Mouse (Mus musculus) heart, embryonic 14.5 days (tissue): Measurements from ENCODE around the gene Ctr9. TPM values are rescaled to one million over a fixed set of nuclear protein-coding genes. Genes with fewer than 3 reads are reported as not detected.
A peak's percentile ranks its signal among the peaks of the same experiment; 100 is the strongest.

Source experiments
- ATAC-seq: fragments of 200-750 bp; cut with Nextera tagmentation; 2 replicates; pipeline ENCODE4 v1.8.0; 2017; ENCODE audit warnings: low read depth, moderate TSS enrichment; ENCODE audit not compliant: insufficient number of reproducible peaks, insufficient read depth, low FRiP score
- H3K27ac ChIP-seq, 2 experiments: fragments of 200-500 bp in 1 of 2; fragments of 300-500 bp in 1 of 2; sonication (generic) in 1 of 2; replicated peaks in 1 of 2; 2 replicates each; pipeline ENCODE4 v1.5.1; 2012 to 2014; ENCODE audit warnings: low read depth in 2 of 2, low read length in 2 of 2, control low read depth in 1 of 2, mild to moderate bottlenecking in 1 of 2, mixed read lengths in 1 of 2; ENCODE audit not compliant: control insufficient read depth in 1 of 2, insufficient read depth in 1 of 2
- H3K27me3 ChIP-seq: fragments of 300-500 bp; sonication (generic); 2 replicates; pipeline ENCODE4 v1.6.1; 2014; ENCODE audit warnings: mild to moderate bottlenecking, low read length, control low read depth; ENCODE audit not compliant: control insufficient read depth, insufficient read depth
- H3K36me3 ChIP-seq: fragments of 300-500 bp; sonication (generic); 2 replicates; pipeline ENCODE4 v1.6.1; 2014; ENCODE audit warnings: mild to moderate bottlenecking, control low read depth, low read length, mixed read lengths; ENCODE audit not compliant: control insufficient read depth, insufficient read depth
- H3K4me1 ChIP-seq, 2 experiments: fragments of 200-500 bp in 1 of 2; fragments of 300-500 bp in 1 of 2; sonication (generic) in 1 of 2; 2 replicates each; pipeline ENCODE4 v1.6.1; 2012 to 2014; ENCODE audit warnings: low read length in 2 of 2, control low read depth in 1 of 2, mixed read lengths in 1 of 2; ENCODE audit not compliant: control insufficient read depth in 2 of 2, insufficient read depth in 2 of 2
- H3K4me2 ChIP-seq: fragments of 300-500 bp; sonication (generic); 2 replicates; pipeline ENCODE4 v1.6.1; 2014; ENCODE audit warnings: mild to moderate bottlenecking, low read length
- H3K4me3 ChIP-seq, 2 experiments: fragments of 200-500 bp in 1 of 2; fragments of 300-500 bp in 1 of 2; sonication (generic) in 1 of 2; 2 replicates each; pipeline ENCODE4 v1.5.1; 2012 to 2014; ENCODE audit warnings: low read length in 2 of 2, mild to moderate bottlenecking in 2 of 2, control low read depth in 1 of 2, low read depth in 1 of 2, moderate library complexity in 1 of 2; ENCODE audit not compliant: control insufficient read depth in 1 of 2, insufficient read depth in 1 of 2
- H3K9ac ChIP-seq: fragments of 300-500 bp; sonication (generic); 2 replicates; pipeline ENCODE4 v1.6.1; 2014; ENCODE audit warnings: mild to moderate bottlenecking, low read length
- H3K9me3 ChIP-seq: fragments of 300-500 bp; sonication (generic); 2 replicates; pipeline ENCODE4 v1.6.1; 2016; ENCODE audit warnings: low read length, control low read depth; ENCODE audit not compliant: control insufficient read depth
- WGBS: fragments of 180-500 bp; shearing (Covaris S2); extraction: QIAGEN DNeasy Blood & Tissue Kit; methylation state at CpG from one replicate; pipeline ENCODE4 v1.1.7; 2014; 5-methylcytosine and 5-hydroxymethylcytosine counted together
- polyA plus RNA-seq: library from polyadenylated mRNA; unstranded; fragments of >200 nt; fragmentation: Nextera tagmentation; extraction: Ambion mirVana; gene quantifications from 2 replicates; pipeline ENCODE4 v1.2.1, GENCODE M21; 2014

Gene Ctr9
- polyA plus RNA-seq, 1 experiment from 2014 or later: 38.2 TPM

- Histone ChIP-seq H3K27me3 (no peaks in the 10 kb centered on the region), H3K36me3 (peaks cover 100% of the 10 kb centered on the region), H3K9ac (no peak overlapping the region), H3K4me3 (no peak overlapping the region), H3K4me2 (no peak overlapping the region), H3K27ac (no peak overlapping the region), H3K4me1 (peaks cover 8 to 11% of the 10 kb centered on the region in 2 experiments), H3K9me3 (no peaks in the 10 kb centered on the region)
- no peak for ATAC-seq
- 53% methylated on average over 6 of the region's 6 CpGs for WGBS
These were observed 21.1 kb downstream of the Ctr9 start for GRCm38 (mm10) chr7:111049652-111050421.

GRCm38 (mm10) chr7:111055221-111055620, 26.5 kb downstream of the Ctr9 start:
- peak; percentile 55; the same call in 1 of the 2 replicates for ATAC-seq
- H3K9me3 ChIP-seq: no peaks in the 10 kb centered on the region
- no peaks in the 10 kb centered on the region for H3K27me3 ChIP-seq
- peak overlapping the region; percentile 75 to 80 for H3K27ac ChIP-seq
- H3K9ac ChIP-seq: peak overlapping the region; percentile 21; the same call in 1 of the 2 replicates
- H3K4me2 ChIP-seq: peak overlapping the region; percentile 39
- H3K4me3 ChIP-seq: no peak overlapping the region
- H3K36me3 ChIP-seq: peaks cover 64% of the 10 kb centered on the region
- 37% methylated on average over 19 of the region's 19 CpGs for WGBS
- peaks cover 17 to 26% of the 10 kb centered on the region in 2 experiments for H3K4me1 ChIP-seq

GRCm38 (mm10) chr7:111055984-111056657, 27.4 kb downstream of the Ctr9 start:
- H3K27me3 ChIP-seq: no peaks in the 10 kb centered on the region
- peaks cover 55% of the 10 kb centered on the region for H3K36me3 ChIP-seq
- no peak overlapping the region for H3K4me3 ChIP-seq
- ATAC-seq: no peak
- 17% methylated on average over 3 of the region's 3 CpGs for WGBS
- H3K9ac ChIP-seq: 0 out of 2 replicates have a peak overlapping the region, but pooled peaks have one; percentile 21
- no peaks in the 10 kb centered on the region for H3K9me3 ChIP-seq
- H3K4me1 ChIP-seq: peaks cover 17 to 26% of the 10 kb centered on the region in 2 experiments
- peak overlapping the region in 1 of 2 experiments; percentile 80; a peak in 2 of 4 replicates for H3K27ac ChIP-seq
- no peak overlapping the region for H3K4me2 ChIP-seq

GRCm38 (mm10) chr7:111059527-111059926, 30.8 kb downstream of the Ctr9 start:
- no peaks in the 10 kb centered on the region for H3K27me3 ChIP-seq
- 72% methylated on average over 5 of the region's 5 CpGs for WGBS
- H3K4me2 ChIP-seq: no peak overlapping the region
- H3K9ac ChIP-seq: no peak overlapping the region
- no peak overlapping the region for H3K4me3 ChIP-seq
- no peak overlapping the region for H3K27ac ChIP-seq
- no peaks in the 10 kb centered on the region for H3K9me3 ChIP-seq
- peaks cover 21% of the 10 kb centered on the region for H3K36me3 ChIP-seq
- ATAC-seq: no peak
- H3K4me1 ChIP-seq: peaks cover 11 to 18% of the 10 kb centered on the region in 2 experiments

- 85% methylated on average over 1 of the region's 1 CpGs for WGBS
- ATAC-seq: no peak
- no peak overlapping the region for H3K4me2 ChIP-seq
- H3K27ac ChIP-seq: no peak overlapping the region
- peaks cover 4% of the 10 kb centered on the region for H3K9me3 ChIP-seq
- peaks cover 6% of the 10 kb centered on the region for H3K36me3 ChIP-seq
- H3K4me3 ChIP-seq: no peak overlapping the region
- no peak overlapping the region for H3K9ac ChIP-seq
- H3K27me3 ChIP-seq: no peaks in the 10 kb centered on the region
- no peaks in the 10 kb centered on the region for H3K4me1 ChIP-seq
These were observed 34.2 kb downstream of the Ctr9 start for GRCm38 (mm10) chr7:111062971-111063370.

GRCm38 (mm10) chr7:111068181-111068580, 39.4 kb downstream of the Ctr9 start:
- no peak overlapping the region for H3K27ac ChIP-seq
- no peak for ATAC-seq
- H3K4me1 ChIP-seq: no peaks in the 10 kb centered on the region
- WGBS: 63% methylated on average over 3 of the region's 3 CpGs
- H3K4me2 ChIP-seq: no peak overlapping the region
- H3K36me3 ChIP-seq: peaks cover 57% of the 10 kb centered on the region
- H3K9ac ChIP-seq: no peak overlapping the region
- no peaks in the 10 kb centered on the region for H3K27me3 ChIP-seq
- no peak overlapping the region for H3K4me3 ChIP-seq
- peaks cover 10% of the 10 kb centered on the region for H3K9me3 ChIP-seq

- no peaks in the 10 kb centered on the region for H3K27me3 ChIP-seq
- H3K36me3 ChIP-seq: peaks cover 71% of the 10 kb centered on the region
- H3K9me3 ChIP-seq: peaks cover 10% of the 10 kb centered on the region
- no peak overlapping the region for H3K4me2 ChIP-seq
- no peak for ATAC-seq
- 84% methylated on average over 7 of the region's 7 CpGs for WGBS
- H3K4me1 ChIP-seq: no peaks in the 10 kb centered on the region
- H3K4me3 ChIP-seq: no peak overlapping the region
- H3K27ac ChIP-seq: no peak overlapping the region
- H3K9ac ChIP-seq: no peak overlapping the region
These were observed 40.9 kb downstream of the Ctr9 start for GRCm38 (mm10) chr7:111069439-111070166.
